Mouse (Mus musculus) CD8-positive naive resting alpha-beta T cell, adult 2 months (primary cell): Measurements from ENCODE around the gene Ddit4.

Experiments
- DNase-seq, 2 experiments: peaks; one replicate each; pipeline ENCODE4 v3.0.0; 2022; ENCODE audit warnings: low read depth in 2 of 2, low spot score in 2 of 2

The Ddit4 gene

GRCm38 (mm10) chr10:59920485-59920809 lies 31.2 kb downstream of the Ddit4 start:
- no peak for DNase-seq

GRCm38 (mm10) chr10:59919494-59920181 lies 32.0 kb downstream of the Ddit4 start:
- no peak for DNase-seq

GRCm38 (mm10) chr10:59918111-59918510 lies 33.5 kb downstream of the Ddit4 start:
- no peak for DNase-seq

GRCm38 (mm10) chr10:59916649-59917048 lies 35.0 kb downstream of the Ddit4 start:
- DNase-seq: no peak

GRCm38 (mm10) chr10:59916159-59916558 lies 35.5 kb downstream of the Ddit4 start:
- DNase-seq: no peak

- DNase-seq: no peak
Observed at GRCm38 (mm10) chr10:59915196-59915962, 36.3 kb downstream of the Ddit4 start.

- DNase-seq: no peak
Observed at GRCm38 (mm10) chr10:59911561-59912198, 40.0 kb downstream of the Ddit4 start.

- DNase-seq: peak; percentile 56 to 68
Observed at GRCm38 (mm10) chr10:59911091-59911490, 40.5 kb downstream of the Ddit4 start.

- no peak for DNase-seq
Observed at GRCm38 (mm10) chr10:59909357-59909847, 42.2 kb downstream of the Ddit4 start.

GRCm38 (mm10) chr10:59908776-59909315 lies 42.8 kb downstream of the Ddit4 start:
- no peak for DNase-seq

- DNase-seq: no peak
Observed at GRCm38 (mm10) chr10:59907695-59908299, 43.8 kb downstream of the Ddit4 start.

- no peak for DNase-seq
Observed at GRCm38 (mm10) chr10:59907080-59907609, 44.5 kb downstream of the Ddit4 start.

GRCm38 (mm10) chr10:59903170-59903569 lies 48.5 kb downstream of the Ddit4 start:
- DNase-seq: no peak

- no peak for DNase-seq
Observed at GRCm38 (mm10) chr10:59902606-59902990, 49.0 kb downstream of the Ddit4 start.

GRCm38 (mm10) chr10:59901986-59902605 lies 49.5 kb downstream of the Ddit4 start:
- peak in 1 of 2 experiments; percentile 28 for DNase-seq

- DNase-seq: no peak
Observed at GRCm38 (mm10) chr10:59901463-59901862, 50.2 kb downstream of the Ddit4 start.

- DNase-seq: peak in 1 of 2 experiments; percentile 36
Observed at GRCm38 (mm10) chr10:59900939-59901338, 50.7 kb downstream of the Ddit4 start.

- DNase-seq: no peak
Observed at GRCm38 (mm10) chr10:59900174-59900435, 51.5 kb downstream of the Ddit4 start.
